Mouse (Mus musculus) embryo, embryonic 9.5 days (tissue): ENCODE measurements around the gene Trp53.
"Not testable (repeated sequence)": the region's sequence is repeated elsewhere in the genome, so short reads cannot be mapped to it uniquely, and the experiment has no call there.

ENCODE experiments used
- DNase-seq: peaks from one replicate; pipeline ENCODE4 v3.0.0-alpha.2; 2017; ENCODE audit errors: extremely low spot score

Gene Trp53

DNA sequence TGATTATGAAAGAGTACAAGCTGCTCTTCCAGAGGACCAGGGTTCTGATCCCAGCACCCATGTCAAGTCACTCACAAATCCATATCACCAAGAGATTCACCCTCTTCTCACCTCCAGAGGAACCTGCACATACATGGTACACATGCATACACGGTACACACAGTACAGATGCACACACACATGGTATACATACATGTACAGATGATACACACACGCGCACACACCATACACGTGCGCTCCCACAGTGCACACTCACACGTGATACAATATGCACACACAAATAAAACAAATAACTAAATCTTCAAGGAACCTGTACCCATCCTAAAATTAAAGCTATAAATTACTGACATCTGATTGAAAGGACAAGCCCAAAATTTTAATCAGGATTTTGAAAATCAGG, 14.7 kb downstream of the Trp53 start:
- no peak for DNase-seq

DNA sequence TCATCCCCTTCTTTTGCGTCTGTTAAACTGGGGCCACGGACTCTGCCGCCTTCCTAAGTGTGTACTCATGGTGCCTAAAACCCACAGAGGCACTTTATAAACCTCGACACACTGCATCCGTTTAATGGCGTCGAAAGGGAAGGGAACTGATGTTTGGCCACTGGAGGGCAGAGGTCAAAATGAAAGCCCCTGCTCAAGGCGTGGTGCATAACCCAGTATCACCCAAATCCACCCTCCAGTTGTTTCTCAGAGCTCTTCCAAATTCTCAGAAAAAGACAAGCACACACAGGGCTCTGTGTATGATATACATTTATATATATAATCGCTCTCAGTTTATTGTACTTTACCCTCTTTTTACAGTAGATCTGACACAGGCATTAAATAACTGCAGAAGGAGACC, 19.3 kb downstream of the Trp53 start:
- DNase-seq = no peak

DNA sequence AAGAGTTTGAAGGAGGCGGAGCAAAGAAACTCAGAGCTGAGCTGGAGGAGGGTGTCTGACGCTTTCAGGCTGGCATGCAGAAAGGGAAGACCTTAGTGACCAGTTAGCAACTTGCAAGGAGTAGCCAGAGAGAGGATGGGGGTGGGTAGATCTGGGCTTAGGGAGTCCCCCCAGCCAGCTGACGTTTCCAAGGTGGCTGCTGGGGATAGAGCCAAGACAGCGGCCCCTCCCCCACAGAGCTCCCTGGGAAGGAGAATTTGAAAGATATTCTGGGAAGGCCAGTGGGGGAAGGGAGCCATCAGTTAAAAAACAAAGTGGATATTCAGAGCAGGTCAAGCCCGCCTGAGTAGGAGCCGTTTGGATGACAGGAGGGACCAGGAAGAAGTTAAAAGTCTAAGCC, 19.9 kb downstream of the Trp53 start:
- peak; percentile 63 for DNase-seq

DNA sequence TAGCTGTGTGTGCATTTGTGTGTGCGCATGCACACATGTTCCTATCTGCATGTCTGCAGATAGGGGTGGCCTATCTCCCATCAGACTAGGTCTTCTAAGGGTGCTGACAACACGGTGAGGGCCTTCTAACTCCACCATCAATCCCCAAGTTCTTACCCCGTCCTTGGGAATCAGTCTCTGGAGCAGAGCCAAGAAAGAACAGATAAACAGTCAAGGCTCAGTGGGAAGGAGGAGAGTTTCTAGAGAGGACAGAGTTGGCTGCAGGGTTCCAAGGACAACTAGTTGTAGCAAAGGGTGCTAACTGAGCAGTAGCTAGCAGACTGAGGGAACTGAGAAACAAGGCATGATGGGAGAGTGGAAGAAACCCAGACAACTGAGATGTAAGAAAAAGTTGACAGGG, 21.6 kb downstream of the Trp53 start:
- DNase-seq = no peak

DNA sequence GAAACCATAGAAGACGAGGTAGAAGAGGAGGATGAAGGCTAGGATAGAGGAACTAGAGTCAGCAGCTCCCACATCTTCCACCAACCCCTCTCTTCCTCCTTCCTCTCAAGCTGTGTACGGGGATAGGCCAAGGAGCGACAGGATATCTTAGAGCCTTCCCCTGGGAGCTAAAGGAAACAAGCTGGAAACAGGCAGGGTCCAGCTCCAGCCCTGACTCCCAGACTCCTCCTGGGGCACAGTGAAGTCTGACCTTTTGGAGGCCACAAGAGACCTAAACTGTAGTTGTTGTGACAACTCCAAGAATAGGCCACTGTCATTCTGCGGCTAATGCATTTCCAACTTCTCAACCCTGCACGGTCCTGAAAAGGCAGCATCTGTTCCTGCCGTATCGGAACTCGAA, 23.4 kb downstream of the Trp53 start:
- DNase-seq = no peak

DNA sequence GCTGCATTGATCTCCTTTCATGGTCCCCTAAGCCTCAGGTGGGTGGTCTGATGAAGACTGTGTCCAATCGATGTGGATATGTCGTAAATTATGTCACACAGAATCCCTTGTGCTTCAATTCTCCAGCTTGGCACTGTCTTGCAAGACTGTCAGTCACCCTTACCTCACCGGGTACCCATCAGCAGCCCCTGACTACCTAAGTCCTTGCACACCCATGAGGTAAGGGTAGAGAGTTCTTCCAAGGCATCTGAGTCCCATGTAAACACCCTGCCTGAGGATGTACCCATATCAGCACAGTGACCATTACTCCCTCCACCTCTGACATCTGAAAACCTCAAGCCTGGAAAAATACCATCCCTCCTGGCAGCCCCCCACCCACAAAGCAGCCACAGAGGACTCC, 24.2 kb downstream of the Trp53 start:
- no peak for DNase-seq

DNA sequence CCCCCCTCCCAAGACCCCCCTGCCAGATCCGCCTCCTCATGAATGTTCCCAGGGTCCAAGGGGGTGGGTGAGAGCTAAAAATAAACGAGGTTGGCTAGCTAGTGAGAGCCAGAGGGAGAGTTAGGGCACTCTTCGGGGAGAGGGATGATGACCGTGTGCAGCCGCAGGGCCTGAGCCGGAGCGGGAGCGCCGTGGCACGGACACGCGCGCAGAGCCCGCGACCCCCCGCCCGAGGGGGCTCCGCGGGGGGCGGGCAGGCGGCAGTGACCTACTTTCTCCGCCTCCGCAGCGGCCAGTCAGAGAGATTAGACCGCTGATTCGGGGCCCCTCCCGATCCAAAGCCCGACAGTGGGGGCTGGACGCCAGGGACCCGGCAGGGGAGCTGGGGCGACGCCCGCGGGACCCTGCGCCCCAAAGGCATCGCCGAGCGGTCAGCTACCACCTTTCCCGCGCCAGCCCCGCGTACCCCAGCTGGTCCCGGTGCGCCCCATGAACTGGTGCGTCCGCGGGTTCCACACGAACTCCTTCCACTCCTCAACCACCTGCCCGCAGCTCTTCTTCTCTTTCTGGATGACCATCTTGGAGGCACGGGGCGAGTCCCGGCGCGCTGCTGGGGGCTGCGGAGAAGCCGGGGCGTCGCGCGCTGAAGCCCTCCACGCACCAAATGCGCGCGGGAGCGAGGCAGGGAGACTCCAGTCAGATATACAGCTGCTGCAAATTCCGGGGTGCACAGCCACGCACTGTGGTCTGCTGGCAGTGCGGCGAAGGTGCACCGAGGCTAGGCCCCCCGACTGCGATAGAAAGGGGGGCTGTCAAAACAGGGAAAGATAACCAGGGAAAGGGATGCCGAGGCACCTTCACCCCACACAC, 24.9 kb downstream of the Trp53 start:
- DNase-seq = peak; percentile 22

DNA sequence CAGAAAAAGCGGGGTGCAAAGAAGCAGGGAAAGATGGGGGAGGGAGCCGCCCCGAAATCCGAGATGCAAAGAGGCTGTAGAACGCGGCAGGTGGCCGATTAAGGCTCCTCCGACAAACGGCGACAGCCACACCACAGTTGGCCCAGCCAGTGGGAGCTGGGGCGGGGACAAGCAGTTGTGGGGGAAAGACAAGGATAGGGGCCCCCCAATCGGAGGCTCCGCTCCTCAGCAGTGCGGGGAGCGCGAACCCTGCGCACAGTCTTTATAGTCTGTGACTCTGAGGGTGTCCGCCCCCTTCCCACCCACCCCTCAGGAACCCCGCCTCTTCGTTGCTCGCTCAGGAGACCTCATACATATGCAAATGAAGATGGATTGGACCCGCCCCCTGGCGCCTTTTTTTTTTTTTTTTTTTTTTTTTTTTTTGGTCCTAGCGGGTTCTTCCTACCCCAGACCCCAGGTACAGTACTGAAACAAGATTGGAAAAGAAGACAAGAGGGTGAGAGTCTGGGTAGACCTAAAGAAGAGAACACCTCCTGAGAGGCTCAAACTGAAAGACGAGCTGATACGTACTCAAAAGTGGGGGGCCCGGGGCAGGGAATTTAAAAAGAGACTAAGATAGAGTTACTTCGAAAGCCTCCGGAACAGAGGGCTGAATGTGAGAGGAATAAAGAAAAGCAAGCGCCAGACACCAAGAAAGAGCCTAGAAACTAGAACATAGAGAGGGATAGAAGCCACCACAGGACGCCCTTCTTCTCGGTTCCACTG, 25.7 kb downstream of the Trp53 start, which contains the start of gene Atp1b2:
Gene Atp1b2, minus strand, starts transcription at position 217 of the 765 bp plus-strand sequence.
- peak; percentile 79 for DNase-seq

DNA sequence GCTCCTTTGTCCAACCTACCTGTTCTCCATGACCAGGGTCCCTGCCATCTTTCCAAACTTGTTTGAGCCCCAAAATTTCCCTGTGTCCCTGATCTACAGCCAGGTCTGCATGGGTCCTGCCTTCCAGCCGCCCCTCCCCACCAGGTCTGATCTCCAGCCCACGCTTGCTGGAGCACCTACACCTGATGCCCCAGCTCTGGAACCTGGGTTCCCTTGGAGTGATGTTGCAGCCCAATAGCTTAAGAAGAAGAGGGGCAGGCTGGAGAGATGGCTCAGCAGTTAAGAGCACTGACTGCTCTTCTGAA, 26.3 kb downstream of the Trp53 start:
- no peak for DNase-seq

DNA sequence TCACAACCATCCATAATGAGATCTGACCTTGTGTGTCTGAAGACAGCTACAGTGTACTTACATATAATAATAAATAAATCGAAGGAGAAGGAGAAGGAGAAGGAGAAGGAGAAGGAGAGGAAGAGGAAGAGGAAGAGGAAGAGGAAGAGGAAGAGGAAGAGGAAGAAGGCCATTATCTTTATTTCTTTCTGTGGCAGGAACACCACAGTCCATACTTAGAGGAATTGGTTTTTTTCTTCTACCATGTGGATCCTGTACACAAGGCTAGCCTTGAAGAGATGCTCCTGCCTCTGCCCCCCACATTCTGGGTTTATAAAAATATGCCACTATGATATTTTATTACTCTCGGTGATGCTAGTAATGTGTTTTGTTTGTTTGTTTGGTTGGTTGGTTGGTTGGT, 26.7 kb downstream of the Trp53 start:
- DNase-seq = no peak

DNA sequence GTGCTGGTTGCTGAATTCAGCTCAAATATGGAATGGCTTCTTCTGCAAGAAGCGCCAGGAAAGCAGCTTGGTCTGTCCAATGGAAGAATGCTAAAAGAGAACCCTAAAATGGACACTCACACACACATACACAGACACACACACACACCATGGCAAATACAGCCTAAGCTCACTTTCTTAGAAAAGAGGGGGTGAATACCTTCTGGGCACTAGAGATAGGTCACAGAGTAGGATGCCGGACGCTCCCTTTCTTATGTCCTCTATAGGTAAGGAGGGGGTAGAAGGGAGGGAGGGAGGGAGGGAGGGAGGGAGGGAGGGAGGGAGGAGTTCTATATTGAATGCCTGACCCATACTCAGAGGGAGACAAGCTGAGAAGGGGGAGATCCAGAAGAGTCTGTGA, 28.4 kb downstream of the Trp53 start:
- DNase-seq = no peak

DNA sequence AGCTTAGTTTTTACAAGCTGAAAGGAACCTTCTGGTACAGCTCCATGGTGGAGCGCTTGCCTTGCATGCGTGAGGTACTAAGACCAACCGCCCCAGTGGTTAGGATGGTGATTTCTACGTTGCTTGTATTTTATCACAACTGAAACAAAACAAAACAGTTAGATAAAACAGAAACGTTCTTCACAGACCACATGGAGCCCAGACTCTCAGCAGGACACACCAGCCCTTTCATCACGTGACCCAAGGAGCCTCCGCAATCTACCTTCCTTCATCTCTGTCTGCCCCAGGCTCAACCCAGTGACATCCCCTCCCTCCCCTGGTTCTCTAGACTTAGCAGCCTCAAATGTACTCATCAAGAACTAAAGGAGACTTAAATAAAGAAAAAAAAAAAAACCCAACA, 29.3 kb downstream of the Trp53 start:
- no peak for DNase-seq

DNA sequence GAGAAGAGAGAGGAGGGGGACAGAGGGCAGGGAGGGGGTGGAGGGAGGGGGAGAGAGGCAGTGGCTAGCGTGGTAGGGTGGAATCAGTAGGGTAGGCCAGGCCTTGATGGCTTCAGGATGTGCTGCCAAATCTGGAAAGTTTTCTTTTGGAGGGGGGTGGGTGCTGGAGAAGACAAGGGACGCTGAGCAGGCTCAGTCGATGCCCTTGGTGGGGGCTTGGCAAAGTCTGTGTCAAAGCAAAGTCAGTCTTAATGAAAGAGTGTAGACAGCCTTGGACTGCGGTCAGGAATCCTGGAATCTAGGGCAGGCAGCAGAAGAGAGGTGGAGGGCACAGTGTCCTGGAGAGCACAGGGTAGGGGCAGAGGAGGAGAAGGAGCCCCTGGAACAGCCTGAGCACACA, 30.7 kb downstream of the Trp53 start:
- DNase-seq = no peak

DNA sequence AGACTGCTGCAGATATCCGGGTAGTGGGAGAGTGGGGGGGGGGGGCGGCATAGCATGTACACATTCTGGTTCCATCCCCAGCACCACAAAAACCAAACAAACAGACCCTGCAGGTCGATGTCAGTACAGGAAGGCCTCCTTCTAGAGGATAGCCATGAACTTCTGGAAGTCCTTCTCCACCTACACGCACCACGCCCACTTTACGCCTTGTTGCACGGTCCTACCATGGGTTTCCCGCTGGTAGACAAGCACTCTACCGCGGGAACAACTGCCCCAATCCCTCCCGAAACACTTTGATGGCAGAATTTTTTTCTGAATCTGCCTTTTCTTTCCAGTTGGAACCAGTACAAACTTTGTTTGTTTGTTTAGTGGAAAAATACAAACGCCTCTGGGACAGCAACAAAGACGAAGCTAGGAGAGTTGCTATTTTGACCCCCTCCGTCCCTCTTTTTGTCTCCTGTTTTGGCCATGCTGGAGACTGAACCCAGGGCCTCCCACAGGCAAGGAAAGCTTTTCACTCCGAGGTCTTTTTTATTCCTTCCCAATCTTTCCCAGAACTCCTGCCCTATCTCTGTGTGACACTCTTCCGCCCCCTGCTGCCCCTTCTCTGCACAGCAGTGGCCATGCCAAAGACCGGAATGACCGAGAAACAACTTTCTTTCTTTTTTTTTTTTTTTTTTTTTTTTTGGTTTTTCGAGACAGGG, 33.5 kb downstream of the Trp53 start:
- peak; percentile 86 for DNase-seq

DNA sequence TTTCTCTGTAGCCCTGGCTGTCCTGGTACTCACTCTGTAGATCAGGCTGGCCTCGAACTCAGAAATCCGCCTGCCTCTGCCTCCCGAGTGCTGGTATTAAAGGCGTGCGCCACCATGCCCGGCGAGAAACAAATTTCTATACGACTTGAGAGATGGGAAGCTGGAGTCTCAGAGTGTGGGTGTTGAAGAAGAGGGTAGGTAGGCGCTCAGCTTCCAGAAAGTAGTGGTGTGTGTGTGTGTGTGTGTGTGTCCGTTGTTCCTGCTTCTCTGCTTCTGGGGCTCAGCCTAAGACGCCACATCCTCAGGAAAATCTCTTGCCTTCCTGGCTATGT, 34.1 kb downstream of the Trp53 start:
- not testable (repeated sequence) for DNase-seq

DNA sequence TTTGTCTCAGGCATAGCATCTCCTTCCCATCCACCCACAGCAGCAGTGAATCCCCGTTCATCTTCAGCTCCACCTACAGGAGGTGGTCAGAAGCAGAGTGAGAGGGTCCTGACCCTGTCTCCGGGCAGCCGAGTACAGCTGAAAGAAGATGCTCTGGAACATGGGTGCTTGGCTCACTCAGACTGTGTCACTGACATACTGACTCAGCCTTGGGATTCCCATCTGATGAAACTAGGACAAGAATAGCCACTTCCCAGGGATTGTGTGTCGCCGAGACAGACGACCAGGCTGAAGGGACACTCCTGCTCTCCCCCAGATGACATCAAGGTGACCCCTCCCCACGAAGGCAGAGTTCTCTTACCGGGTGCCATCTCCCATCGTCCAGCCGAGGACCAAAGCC, 36.6 kb downstream of the Trp53 start:
- DNase-seq = no peak

DNA sequence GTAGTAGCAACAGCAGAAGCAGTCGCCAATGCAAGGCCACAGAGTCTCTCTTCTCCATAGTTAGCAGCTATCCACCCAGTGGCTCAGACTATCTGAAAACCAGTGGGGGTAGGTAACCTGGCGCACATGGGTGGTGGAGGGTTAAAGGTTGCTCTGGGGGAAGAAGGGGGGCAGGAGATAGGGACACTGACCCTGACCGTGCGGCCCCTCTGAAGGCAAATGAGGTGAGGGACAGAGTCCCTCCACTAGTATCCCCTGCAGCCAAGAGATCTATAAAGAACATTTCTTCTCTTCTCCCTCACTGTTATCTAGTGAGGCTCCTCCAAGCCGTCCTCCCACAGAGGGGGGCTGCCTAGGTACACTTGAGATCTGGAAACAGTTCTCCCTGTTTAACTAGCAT, 37.6 kb downstream of the Trp53 start, which contains the start of gene Shbg:
Gene Shbg, minus strand, starts transcription at position 101 of the 400 bp plus-strand sequence.
- DNase-seq = no peak

DNA sequence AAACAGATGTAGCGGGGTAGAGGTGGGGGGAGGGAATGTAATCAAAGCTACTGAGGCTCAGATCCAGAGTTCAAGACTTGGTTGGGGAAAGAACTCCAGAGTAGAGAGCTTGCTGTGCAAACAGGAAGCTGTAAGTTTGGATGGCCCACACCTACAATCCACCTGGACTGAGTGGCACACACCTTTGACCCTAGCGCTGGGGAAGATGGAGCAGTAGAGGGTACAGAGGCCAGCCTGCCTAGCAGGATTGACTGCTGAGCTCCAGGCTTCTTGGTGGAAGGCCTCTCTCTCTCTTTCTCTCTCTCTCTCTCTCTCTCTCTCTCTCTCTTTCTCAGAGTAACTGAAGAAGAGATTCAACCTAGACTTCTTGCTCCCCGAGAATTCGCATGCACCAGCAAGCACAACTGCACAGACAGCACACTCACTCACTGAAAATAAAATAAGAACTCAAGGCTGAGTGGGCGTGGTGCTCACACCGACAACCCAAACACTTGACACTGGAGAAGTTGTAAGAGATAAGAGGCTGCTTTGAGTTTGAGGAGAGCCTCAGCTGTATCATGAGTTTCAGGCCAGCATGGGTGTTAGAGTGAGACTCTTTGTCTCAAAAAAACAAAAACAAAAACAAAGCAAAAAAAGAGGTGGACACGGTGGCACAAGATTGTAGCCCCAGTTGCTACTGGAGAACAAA, 40.4 kb downstream of the Trp53 start:
- DNase-seq = no peak

DNA sequence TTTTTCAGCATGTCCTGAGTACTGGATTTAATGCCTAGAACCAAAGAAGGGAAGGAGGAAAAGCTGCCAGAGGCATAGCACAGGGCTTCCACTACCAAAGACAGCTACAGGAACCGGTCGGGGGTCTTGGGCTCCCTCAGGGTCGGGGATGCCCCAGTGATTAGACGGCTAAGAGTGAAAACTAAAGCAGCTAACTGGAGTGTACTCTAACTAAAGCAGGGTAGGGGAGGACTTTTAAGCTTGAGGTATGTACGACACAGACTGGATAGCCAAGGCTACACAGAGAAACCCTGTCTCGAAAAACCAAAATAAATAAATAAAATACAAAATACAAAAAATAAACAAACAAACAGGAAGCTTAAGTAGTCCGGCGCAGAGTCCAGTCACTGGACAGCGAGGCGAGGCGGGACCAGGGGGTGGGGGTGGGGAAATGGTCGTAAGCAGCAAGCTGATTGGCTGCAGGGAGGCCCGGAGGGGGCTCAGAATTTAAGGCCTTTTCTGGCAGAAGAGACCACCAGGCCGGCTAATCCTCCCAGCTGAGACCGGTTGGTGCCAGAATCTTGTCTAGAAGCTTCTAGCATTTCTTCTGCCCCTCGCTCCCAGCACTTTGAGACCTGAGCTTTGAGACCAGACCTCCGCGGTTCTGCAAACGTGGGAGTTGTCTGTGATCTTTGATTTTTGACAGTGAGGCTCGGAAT, 41.6 kb downstream of the Trp53 start, which contains the start of gene Sat2:
Gene Sat2, plus strand, starts transcription at position 454 of the 698 bp plus-strand sequence.
- DNase-seq = peak; percentile 82

DNA sequence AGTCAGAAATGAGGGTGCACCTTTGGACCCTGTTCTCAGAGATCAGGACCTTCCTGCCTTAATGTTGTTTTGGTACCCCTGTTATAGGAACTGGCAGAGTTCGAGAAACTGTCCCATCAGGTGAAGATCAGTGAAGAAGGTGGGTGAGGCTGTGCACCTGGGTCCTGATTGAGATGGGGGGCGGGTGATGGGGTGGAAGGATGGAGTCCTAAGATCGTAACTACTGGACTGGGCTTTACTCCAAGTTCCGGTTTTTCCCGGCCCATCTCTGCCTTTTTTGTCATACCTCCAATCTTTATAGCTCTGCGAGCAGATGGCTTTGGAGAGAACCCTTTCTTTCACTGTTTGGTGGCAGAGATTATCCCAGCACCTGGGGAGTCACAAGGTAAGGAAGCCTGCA, 42.2 kb downstream of the Trp53 start:
- no peak for DNase-seq

DNA sequence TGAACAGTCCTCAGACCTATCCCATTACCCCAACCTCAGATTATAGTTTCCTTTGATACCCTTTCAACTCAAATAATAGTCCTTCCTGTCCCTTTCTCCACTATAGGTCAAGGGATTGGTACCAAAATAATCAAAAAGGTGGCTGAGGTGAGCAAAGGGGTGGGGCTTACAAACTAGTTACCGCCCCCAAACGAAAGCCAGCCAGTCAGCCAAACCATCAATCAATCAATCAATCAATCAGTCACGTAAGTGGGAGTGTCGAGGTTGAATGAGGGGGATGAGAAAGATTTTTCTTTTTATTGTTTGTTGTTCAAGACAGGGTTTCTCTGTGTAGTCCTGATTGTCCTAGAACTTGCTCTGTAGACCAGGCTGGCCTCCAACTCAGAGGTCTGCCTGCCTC, 42.8 kb downstream of the Trp53 start:
- no peak for DNase-seq
